Mouse (Mus musculus) layer of hippocampus, postnatal 25 days (tissue): ENCODE data around the gene Gnptg. TPM values are rescaled to one million over a fixed set of nuclear protein-coding genes. Genes with fewer than 3 reads are reported as not detected.
"Not testable (repeated sequence)": the region's sequence is repeated elsewhere in the genome, so short reads cannot be mapped to it uniquely, and the experiment has no call there.

Source experiments
- DNase-seq, 2 experiments: peaks; one replicate each; pipeline ENCODE4 v3.0.0; 2022; ENCODE audit warnings: mixed read lengths in 2 of 2, low spot score in 1 of 2; ENCODE audit errors: extremely low spot score in 1 of 2
- total RNA-seq, 2 experiments: library from RNA; stranded (reverse); gene quantifications; 2 replicates each; pipeline ENCODE4 v1.2.3; 2021

The Gnptg gene
- total RNA-seq, 2 experiments from 2014 or later, result 74.3 to 74.9 TPM

DNA sequence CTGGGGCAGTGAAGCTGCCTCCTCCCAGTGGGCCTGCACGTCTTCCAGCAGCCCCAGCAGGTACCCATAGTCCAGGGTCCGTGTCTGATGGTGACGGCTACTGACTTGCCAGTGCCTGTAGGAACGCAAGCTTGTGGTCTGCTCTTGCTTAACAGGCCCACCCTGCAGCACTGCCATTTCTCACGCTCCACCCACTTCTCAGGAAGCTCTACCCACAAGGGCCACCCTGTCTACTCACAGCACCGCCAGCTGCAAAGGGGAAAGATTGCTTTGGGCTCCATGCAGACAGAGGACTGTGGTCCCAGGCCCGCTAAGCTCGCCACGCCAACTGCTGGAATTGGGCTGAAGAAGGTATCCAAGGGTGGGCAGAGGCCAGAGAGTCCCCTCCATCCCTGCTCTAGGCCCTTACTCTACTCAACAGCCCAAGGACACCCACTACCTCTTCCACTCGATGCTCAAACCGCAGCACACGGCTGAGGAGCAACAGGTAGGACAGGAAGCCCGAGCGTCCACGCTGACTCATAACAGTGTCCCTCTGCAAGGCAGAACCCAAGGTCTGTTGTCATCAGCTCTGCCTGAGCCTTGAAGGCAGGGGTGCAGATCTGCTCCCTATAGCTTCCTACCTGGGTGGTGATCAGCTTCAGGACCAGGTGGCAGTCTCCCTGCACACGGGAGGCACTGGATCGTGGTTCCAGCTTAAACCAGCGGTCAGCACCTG is 8.3 kb upstream of the Gnptg start:
- no peak for DNase-seq

DNA sequence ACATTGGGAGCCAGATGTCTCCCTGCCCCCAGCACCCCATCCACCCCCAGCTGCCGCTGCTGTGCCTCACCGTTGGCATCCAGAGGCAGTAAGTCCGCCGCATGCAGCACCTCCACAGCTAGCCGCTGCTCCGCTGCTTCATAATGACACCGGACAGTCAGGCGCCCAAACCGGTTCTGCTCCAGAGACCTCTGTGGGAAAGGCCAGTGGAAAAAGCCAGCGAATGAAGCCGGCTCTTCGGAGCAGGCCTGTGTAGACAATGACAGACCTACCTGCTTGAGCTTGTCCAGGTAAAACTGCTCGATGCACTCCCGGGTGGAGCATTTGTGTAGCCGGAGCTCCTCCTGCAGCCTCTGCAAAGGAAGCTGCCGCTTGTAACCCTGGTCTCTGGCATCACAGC is 4.3 kb upstream of the Gnptg start:
- no peak for DNase-seq

DNA sequence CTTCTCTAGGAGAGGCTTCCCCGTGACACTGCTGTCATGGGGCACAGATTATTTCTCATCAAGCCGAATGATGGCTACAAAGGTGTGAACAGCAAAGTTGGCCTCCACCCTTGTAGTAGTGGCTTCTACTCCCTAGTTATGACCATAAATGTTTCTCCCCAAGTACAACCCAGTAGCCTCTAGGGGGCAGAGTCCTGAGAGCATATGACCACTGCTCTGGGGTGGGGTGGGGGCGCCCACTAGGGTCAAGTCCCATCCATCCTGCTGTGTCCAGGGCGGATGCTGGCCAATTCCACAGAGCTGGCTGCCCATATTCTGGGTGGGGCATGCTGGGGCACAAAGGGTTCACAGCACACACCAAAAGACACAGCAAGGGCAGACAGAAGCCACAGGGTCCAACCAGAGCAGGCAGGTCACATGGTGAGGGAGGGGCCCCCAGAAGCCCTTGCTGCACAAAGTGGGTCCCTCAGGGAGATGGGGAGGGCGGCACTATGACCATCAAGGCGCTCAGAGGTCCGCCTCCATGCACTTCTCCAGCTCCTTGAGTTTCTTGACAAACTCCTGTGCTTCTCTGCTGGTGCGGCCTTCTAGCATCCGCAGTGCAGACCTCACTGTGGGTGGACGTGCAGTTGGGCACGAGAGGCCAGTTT is 3.3 kb upstream of the Gnptg start:
- DNase-seq, result no peak

DNA sequence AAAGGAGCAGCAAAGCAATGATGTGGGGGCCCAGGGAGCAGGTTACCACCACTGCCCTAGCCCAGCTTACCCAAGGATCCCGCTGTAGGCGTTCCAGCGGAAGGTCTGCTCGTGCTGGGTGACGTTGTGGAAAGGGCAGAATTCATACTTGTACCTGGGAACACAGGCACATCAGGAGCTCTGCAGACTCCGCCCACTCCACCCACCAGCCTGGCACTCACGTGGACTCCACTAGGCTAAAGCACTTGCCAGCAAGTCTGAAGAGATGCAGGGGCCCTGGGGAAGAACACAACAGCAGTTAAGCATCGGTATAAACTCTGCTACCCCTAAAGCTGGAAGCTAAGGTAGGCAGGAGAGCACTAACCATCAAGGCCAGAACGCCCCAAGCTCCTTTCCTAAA is 4.3 kb downstream of the Gnptg start:
- no peak for DNase-seq

DNA sequence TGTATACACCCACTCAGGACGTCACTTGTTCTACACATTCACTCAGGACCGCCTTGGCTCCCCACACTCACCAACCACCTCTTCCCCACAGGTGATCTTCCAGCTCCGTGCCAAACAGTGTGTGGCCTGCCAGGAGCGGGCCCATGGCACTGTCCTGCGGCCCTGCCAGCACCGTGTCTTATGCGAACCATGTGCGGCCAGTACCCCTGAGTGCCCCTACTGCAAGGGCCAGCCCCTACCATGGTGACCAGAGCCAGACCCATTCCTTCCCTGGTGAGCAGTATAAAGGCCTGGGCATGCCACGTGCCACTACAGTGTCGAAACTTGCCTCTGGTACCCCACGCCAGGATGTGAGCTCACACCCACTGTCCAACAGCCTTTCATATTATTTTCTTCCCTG is 8.3 kb downstream of the Gnptg start:
- not testable (repeated sequence) for DNase-seq

DNA sequence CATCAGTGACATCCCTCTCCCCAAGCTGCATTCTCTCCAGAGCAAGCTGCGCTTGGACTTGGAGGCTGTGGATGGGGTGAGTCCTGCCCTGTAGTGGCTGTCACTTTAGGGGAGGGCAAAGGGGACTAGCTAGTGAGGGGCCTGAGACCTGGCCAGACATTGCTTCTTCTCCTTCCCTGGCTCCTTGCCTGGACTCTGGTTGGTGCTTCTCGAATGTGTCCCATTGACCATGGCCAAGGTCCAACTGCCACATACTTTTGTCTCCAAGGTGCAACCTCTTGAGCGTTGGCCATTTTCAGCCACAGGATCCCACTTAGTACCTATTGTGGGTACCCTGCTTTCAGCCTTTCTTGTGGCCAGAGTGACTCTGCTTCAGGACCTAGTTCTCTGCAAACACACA is 9.2 kb downstream of the Gnptg start:
- DNase-seq, result no peak

DNA sequence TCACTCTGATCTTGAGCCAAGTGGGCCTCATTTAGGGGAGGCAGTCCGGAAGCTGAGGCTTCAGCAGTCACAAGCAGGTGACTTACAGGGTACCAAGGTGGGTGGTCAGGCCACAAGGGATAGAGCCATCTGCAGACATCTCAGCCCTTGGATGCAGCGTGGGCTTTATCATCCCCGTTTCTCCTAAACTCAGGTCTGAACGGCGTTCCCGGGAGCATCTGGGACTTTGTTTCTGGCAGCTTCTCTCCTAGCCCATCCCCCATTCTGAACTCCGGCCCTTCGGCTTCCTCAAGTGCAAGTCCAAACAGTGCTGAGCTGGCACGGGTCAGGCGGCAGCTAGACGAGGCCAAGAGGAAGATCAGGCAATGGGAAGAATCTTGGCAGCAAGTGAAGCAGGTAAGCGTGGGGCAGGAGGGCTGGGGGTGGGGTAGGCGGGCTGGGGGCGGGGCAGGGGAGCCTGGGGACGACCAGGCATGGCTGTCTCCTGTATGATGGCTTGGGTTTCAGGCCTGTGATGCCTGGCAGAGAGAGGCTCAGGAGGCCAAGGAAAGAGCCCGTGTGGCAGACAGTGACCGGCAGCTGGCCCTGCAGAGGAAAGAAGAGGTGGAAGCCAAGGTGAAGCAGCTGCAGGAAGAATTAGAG is 9.8 kb downstream of the Gnptg start:
- not testable (repeated sequence) for DNase-seq

DNA sequence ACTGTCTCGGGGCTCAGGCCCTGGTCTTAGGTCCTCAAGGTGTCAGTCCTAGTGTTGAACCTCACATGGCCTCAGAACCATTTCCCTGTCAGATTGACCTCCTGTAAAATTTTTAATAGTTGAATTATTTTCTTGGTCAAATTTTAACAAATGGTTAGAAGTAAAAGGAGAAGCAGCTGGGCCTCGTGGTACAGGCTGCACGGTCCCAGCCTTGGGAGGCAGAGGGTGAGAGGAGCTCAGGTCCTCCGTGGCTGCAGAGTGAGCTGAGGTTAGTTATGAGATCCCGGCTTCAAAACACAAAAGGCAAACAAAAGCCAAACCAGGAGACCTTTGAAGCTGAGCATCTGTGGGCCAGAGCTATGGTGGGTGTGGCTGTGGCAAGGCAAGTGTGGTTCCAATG is 11.9 kb downstream of the Gnptg start:
- no peak for DNase-seq

DNA sequence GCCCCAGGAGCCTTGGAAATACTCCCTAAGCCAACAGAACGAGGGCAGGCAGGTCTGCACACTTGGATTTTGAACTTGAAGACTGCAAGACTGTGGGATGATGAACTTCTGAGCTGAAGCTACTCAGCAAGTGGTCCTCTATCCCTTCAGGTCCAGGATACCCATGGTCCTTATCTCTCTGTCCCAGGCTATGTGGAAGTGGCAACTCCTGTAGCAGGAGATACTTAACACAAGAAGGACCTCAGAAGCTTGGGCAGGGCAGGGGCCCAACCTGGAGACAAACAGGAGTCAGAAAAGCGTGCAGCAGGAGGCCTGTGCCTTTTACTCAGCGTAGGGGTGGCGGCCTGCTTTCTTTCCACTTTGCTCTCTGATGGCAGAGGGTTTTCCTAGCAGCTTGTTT is 14.3 kb downstream of the Gnptg start:
- no peak for DNase-seq

DNA sequence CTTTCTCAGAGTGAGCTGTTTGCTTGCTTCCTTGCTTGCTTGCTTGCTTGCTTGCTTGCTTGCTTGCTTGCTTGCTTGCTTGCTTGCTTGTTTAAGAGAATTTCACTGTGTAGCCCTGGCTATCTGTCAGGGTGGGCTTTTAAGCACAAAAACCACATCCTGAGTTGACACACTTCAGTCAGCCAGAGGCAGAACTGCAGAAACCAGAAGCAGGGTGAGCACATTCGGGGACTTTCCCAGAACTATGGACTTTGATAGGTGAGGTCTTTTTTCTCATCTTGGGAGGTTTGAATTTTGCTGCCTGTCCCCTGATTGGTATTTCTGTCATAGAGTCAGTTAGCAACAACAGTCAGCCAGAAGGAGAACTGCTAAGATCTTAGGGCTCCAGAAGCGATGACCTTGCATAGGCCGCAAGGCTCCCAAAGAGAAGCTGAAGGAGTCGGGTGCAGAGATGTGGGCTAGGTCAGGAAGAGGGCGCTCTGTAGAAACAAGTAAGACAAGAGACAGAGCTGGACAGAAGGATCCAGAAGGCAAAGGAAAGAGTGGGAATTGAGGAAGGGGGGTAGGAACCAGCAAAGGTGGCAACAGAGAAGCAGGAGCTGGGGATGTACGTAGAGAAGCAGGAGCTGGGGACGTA is 15.2 kb downstream of the Gnptg start:
- no peak for DNase-seq

DNA sequence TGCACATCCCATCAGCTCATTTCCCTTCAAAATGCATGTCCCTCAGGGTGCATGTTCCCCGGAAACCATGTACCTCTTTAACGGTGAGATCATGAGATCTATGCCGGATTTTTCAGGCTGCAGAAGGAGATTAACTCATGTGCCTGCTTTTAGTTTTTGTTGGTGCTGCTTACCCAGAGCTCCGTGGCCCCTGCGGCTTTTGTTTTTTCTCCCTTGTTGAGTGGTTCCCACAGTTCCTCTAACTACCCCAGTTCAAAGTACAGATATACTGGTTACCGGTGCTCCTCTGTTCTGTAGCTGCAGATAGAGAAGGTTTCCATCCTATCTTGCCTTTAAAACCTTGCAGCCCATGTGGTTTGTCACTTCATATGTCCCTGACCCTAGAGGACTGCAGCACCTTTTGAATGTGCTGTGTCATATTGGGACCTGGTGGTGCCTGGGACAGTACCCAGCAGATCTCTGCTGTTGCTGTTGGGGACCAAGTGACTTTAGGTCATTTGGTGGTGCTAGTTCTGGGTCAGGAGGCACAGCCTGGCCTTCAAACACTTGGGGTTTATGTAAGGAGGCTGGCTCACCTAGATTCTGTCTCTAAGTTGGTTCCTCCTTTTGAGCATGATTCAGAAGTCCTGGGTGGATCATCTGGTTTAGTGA is 16.8 kb downstream of the Gnptg start:
- no peak for DNase-seq

DNA sequence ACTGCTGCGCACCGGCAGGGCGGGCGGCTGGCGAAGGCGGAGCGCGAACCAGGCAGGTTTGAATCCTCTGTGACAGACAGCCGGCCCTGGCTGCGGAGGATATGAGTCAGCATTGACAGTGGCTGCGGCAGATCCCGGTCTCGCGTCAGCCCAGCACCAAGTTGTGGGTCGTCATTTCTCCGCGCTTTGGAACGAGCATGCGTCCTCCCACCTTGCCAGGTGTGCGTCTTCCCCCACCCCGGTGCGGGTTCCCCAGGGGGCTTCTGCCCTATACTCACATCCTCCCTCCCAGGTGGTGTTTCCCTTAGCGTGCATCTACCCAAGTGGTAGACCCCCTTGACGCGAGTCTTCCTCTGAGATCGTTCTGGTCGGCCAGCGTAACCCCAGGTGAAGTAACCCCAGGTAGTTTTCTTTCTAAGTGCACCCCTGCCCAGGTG is 17.4 kb downstream of the Gnptg start:
- DNase-seq, result peak in 1 of 2 experiments; percentile 47

DNA sequence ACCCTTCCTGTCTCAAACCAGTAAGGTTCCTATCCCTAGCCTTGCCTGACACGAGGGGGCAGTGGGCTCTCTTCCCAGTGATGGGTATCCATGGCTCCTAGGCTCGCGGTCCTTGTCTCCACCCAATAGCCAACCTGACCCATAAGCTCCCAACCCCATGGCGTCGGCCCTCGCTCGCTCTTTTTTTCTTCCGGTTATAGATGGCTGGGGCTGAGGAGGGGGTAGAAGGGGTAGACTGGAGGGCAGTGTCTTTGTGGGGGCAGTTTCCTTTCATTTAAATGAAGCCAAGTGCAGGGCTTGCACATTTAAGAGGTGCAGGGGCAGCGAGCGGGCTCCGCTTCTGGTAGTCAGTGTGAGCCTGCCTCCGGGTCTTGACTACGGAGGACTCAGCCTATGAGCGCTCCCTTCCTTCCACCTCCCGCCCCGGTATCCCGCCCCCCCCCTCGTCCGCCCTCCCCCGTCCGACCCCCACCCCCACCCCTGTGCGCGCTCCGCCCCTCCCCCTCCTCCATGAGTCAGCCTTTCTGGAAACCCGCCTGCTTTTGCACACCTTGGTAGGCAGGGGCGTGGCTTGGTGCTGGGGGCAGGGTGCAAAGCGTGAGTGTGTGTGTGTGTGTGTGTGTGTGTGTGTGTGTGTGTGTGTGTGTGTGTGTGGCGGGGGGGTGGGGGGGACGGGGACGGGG is 18.0 kb downstream of the Gnptg start:
- peak in 1 of 2 experiments; percentile 42 for DNase-seq

DNA sequence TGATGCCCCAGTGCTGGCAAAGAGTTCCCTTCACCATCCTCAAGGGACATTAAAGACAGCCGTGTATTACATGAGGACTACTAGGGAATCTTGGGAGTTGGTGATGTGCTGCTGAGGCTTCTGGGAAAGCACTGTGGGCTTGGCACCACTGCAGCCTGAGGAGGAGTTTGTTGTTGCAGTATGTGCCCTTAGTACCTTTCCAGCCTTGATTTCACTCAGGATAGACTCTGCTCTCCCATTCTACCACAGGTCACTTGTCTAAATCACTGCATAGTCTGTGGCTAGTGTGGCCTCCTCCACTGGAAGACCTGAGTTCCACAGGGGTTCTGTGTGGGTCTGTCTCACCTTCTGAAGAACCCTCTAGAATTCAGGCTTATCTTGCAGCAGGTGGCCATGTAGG is 19.2 kb downstream of the Gnptg start:
- no peak for DNase-seq

DNA sequence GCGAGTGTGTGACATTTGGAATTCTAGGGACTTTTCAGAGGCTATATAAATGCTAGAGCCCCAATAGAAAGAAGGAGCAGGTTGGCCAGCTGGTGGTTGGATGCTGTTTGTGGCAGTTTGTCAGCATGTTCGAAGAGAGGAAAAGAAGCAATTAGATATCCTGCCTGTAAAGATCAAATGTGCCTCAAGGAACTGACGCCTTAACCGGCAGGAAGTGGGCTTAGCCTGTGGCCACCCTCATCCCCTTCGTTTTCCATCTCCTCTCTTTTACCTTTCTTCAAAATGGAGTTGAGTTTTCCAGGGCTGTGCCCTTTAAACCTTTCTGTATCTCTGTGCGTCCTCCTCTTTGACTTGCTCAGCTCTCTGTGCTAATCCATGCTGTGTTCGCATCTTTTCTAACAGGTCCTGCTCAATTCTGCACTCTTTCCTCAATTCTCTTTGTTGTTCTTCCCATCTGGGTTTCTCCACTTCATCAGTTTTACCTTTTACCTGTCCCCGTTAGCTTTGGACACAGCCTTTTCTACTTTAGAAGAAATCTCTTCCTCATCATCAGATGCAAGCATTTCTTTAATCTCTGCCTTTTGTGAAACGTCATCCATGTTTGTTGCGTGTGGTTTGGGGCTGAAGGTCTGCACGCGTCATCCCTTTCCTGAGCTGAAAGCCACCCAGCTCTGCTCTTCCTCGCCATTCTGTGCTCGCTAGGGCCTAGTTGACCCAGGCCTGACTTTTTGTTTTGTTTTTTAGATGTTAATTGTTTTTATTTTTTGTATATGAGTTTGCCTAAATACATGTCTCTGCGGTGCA is 20.2 kb downstream of the Gnptg start:
- no peak for DNase-seq

DNA sequence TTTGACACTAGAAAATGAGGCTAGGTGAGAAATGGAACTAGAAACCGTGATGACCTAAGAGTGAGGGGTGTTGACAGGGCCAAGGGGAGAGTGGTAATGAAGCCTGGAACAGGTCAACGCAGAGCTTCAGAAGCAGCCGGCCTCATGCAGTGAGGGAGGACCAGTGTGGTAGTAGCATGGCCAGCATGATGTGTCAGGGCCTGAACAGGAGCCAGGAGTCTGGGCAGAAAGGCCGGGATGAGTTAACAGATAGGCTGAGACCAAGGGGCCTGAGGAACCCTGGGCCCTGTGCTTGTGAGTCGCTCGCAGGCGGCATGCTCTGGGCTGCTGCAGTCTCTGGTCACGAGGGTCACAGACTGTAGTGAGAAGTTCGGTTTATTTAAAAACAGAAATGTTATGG is 21.0 kb downstream of the Gnptg start:
- DNase-seq, result no peak

DNA sequence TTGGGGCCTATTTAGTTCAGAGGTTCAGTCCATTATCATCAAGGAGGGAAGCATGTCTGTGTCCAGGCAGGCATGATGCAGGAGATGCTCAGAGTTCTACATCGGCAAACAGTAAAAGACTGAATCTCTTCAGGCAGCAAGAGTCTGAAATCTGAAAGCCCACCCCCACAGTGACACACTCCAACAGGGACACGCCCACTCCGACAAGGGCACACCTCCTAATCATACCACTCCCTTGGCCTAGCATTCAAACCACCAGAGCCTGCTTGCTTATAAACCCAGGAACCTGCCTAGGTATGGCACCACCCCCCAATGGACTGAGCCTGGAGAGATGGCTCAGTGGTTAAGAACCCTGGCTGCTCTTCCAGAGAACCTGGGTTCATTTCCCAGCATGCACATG is 24.5 kb downstream of the Gnptg start:
- no peak for DNase-seq

DNA sequence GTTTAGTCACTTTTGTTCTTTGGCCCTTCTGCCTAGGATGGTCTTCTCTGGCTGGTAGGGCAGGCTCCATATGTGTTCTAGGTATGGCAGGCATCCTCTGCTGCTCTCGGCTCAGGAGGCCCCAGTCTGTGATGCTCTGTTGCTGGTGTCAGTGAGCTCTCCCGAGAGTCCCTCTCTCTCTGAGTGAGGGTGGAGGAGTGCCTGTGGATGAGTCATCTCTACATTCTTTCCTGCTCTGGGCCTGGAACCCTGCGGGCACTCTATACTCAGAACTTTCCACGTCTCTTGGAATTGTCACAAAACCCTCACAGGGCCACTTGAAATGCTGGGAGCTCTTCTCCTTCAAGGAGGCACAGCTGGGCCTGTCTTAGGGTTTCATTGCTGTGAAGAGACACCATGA is 28.2 kb downstream of the Gnptg start:
- no peak for DNase-seq

DNA sequence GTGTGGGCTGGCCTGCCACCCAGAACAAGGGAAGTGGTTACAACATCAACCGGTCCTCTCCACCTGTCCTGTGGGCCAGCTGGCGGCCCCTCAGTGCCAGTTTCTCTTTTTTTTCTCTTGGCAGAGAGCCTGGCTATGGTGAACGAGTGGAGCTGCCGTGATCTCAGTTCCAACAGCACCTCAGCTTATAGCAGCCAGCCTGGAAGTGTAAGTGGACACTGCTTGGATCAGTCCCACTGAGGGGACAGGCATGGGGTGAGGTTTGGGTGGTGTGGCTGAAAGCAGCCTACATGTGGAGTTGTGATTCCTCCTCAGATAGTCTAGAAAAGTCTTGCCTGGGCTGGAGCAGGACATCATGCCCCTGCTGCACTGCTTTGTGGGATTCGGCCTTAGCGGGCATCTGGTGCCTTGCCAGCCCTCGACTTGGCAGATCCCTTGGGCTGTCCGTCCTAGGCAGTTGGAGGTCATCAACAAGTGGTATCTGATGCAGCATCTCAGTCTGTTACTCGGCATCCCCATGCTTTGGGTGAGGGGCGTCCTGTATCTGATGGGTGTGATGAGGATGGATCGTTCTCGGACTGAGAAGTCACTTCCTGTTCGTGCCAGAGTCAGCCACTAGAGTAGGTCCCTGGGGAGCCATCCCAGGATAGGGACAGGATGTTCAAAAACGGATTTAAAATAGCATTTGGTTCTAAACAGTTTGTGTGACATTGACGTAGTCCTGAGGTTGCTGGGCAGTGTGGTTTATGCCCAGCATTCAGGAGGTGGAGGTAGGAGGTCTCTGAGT is 29.1 kb downstream of the Gnptg start:
- DNase-seq, result no peak
